ENCODE assay signal across 9 mouse cellular contexts in the genomic region with DNA sequence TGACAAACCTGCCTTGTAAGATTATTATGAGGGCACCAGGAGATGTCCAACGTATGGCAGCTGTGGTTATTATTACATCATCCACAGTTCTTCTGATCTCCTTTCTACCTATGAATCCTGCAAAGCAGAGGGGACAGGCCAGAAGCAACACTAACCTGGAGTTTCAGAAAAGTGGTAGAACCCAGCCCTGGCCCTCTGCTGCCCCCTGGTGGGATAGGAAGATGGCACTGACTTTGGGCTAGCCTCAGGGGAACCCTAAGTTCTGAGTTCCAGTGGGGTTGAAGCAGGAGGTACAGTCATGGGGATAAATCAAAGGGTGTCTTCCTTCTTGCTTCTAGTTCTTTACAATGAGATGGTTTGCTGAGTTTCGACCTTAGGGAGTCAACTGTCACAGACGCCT. TPM values are rescaled to one million over a fixed set of nuclear protein-coding genes. Genes with fewer than 3 reads are reported as not detected.
DNase-seq lines count a peak whose midpoint lies in the region; ATAC-seq and TF ChIP-seq lines count a peak whose summit lies in the region.
"Had no signal": no experiment of that assay in that cellular context is flagged by ENCODE, and none has a peak within 500 bp of the region (broad histone marks: within the 10 kb centered on the region; RNA-seq: fewer than 3 reads in every experiment).

No protein-coding gene starts in this region.

- no peak overlapping the region for H3K4me2 ChIP-seq in kidney, embryonic 16.5 days (replicated peaks; ENCODE audit: low read depth, low read length)

- TF ChIP-seq EP300 in MEL (IDR thresholded peaks at IDR 0.05; ENCODE audit: low read depth in 1 of 2, low read length in 2 of 2): no peak

- H3K9me3 ChIP-seq in kidney, embryonic 16.5 days (ENCODE audit: low read length): no peaks in the 10 kb centered on the region
- no peaks in the 10 kb centered on the region for H3K9me3 ChIP-seq in MEL (replicated peaks; ENCODE audit: insufficient read depth, low read length)
- H3K9me3 ChIP-seq: megakaryocyte, embryonic 14.5 days had no signal

- peak; percentile 97 for TF ChIP-seq RAD21 in MEL (IDR thresholded peaks at IDR 0.05; ENCODE audit: low read depth, low read length)

- peak; percentile 93 to 98 (median 94) for TF ChIP-seq CTCF in MEL (IDR thresholded peaks at IDR 0.05 in 2 of 3, conservative IDR thresholded peaks at IDR 0.05 in 1 of 3; ENCODE audit: control insufficient read depth in 1 of 3, insufficient read depth in 1 of 3, low read depth in 2 of 3, low read length in 3 of 3, poor library complexity in 1 of 3, severe bottlenecking in 1 of 3)

- H3K36me3 ChIP-seq in kidney, embryonic 16.5 days (ENCODE audit: insufficient read depth, low read length): no peaks in the 10 kb centered on the region
- peaks cover 0 to 4% of the 10 kb centered on the region in 2 experiments; a peak in 1 of 4 replicates for H3K36me3 ChIP-seq in MEL (ENCODE audit: control insufficient read depth in 1 of 2, insufficient read depth in 2 of 2, low read length in 2 of 2)

- WGBS in kidney, embryonic 16.5 days: 58% methylated on average over 3 of the region's 3 CpGs

- no peak overlapping the region for H3K4me3 ChIP-seq in kidney, embryonic 16.5 days (ENCODE audit: low read length)
- no peak overlapping the region for H3K4me3 ChIP-seq in MEL (ENCODE audit: control insufficient read depth in 1 of 2, insufficient read depth in 1 of 2, low read depth in 2 of 2, low read length in 2 of 2)
- H3K4me3 ChIP-seq: megakaryocyte, embryonic 14.5 days had no signal

- H3K4me1 ChIP-seq in kidney, embryonic 16.5 days (ENCODE audit: insufficient read depth, low read length): no peaks in the 10 kb centered on the region
- no peaks in the 10 kb centered on the region for H3K4me1 ChIP-seq in MEL (ENCODE audit: control insufficient read depth in 1 of 2, insufficient read depth in 2 of 2, low read length in 2 of 2)
- H3K4me1 ChIP-seq: megakaryocyte, embryonic 14.5 days had no signal

- no peak overlapping the region for H3K9ac ChIP-seq in kidney, embryonic 16.5 days (replicated peaks; ENCODE audit: low read length)
- H3K9ac ChIP-seq in MEL (ENCODE audit: control insufficient read depth, low read depth, low read length, poor library complexity, severe bottlenecking): no peak overlapping the region

- H3K27ac ChIP-seq in kidney, embryonic 16.5 days (ENCODE audit: low read length): no peak overlapping the region
- no peak overlapping the region for H3K27ac ChIP-seq in MEL (ENCODE audit: control insufficient read depth, low read depth, low read length)

- no peak for TF ChIP-seq POLR2A in MEL (IDR thresholded peaks at IDR 0.05; ENCODE audit: control insufficient read depth in 1 of 2, insufficient read depth in 1 of 2, low read depth in 1 of 2, low read length in 2 of 2, poor library complexity in 1 of 2)

- H3K27me3 ChIP-seq in kidney, embryonic 16.5 days (ENCODE audit: insufficient read depth, low read length): peaks cover 8% of the 10 kb centered on the region
- no peaks in the 10 kb centered on the region for H3K27me3 ChIP-seq in MEL (ENCODE audit: control insufficient read depth in 1 of 2, insufficient read depth in 2 of 2, low read length in 2 of 2)
- H3K27me3 ChIP-seq: megakaryocyte, embryonic 14.5 days had no signal

- no peaks in the 10 kb centered on the region for H3K79me2 ChIP-seq in MEL (ENCODE audit: control insufficient read depth, insufficient read depth, low read length, poor library complexity)

- peak; percentile 81 for DNase-seq in kidney, adult 18-20 months
- DNase-seq in MEL (ENCODE audit: low read depth, low spot score): peak; percentile 84
- peak; percentile 78 for DNase-seq in cerebellum, adult 9-10 months
- peak; percentile 60 to 79 for DNase-seq in heart, postnatal 36 days
- DNase-seq in left cerebral cortex, postnatal 4 days: peak; percentile 70
- DNase-seq in natural killer cell, adult 2 months (ENCODE audit: low spot score in 2 of 2): peak; percentile 82 to 89
- DNase-seq in thymus, postnatal 14 days: peak; percentile 90

- ATAC-seq in kidney, embryonic 16.5 days (ENCODE audit: low FRiP score, low TSS enrichment): no peak

- intact Hi-C loops in heart, postnatal 36 days (cut with DNase I): loop anchor here (1.0 to 2.0 kb wide), 2 partner anchors 109 to 556 kb away; a partner anchor contains a TSS
- intact Hi-C loops in left cerebral cortex, postnatal 4 days (cut with DNase I): no loop called here

TF ChIP-seq in MEL, 35 proteins besides CTCF, POLR2A, EP300 and RAD21:
- TF ChIP-seq BHLHE40 (IDR thresholded peaks at IDR 0.05; ENCODE audit: borderline replicate concordance, low read depth, low read length) (no peak; the same call in 1 of the 2 replicates), ZMIZ1 (IDR thresholded peaks at IDR 0.05; ENCODE audit: low read depth, low read length) (no peak), SMC3 (IDR thresholded peaks at IDR 0.05; ENCODE audit: low read depth, low read length) (peak; percentile 98), ZC3H11A (IDR thresholded peaks at IDR 0.05; ENCODE audit: low read depth, low read length) (peak; percentile 98), TBP (IDR thresholded peaks at IDR 0.05; ENCODE audit: low read depth, low read length) (0 out of 2 replicates have a peak, but pooled peaks have one; percentile 34)

RNA-seq across cellular contexts. Expression of a gene that starts 10.6 kb away (rescaled TPM):
- polyA plus RNA-seq in kidney, embryonic 16.5 days (2015; fragmentation: Nextera tagmentation; extraction: Ambion mirVana): 4.7 and 5.6 TPM in 2 replicates
- 3.7 and 5.2 TPM in 2 replicates for total RNA-seq in MEL (2012; rRNA removed)
- polyA plus RNA-seq in MEL (2012; ENCODE audit: insufficient read depth in 1 of 2, insufficient read length in 2 of 2, low read depth in 1 of 2, low replicate concordance in 2 of 2, missing spikeins in 1 of 2): 1 to 10 TPM in 1 of 2 experiments, not detected in 1; 8.6 TPM
- under 1 TPM in 1 of 2 experiments, not detected in 1; 0.08 TPM for total RNA-seq in heart, postnatal 36 days (2021)
- total RNA-seq in left cerebral cortex, postnatal 4 days (2021): 100 to 1,000 TPM; 180 to 186 TPM

RNA-seq across cellular contexts. Expression of a gene that starts 22.4 kb away (rescaled TPM):
- polyA plus RNA-seq in kidney, embryonic 16.5 days (2015; fragmentation: Nextera tagmentation; extraction: Ambion mirVana): 1.1 and 1.3 TPM in 2 replicates
- total RNA-seq in MEL (2012; rRNA removed): not detected in 2 replicates
- polyA plus RNA-seq in MEL (2012; ENCODE audit: insufficient read depth in 1 of 2, insufficient read length in 2 of 2, low read depth in 1 of 2, low replicate concordance in 2 of 2, missing spikeins in 1 of 2): under 1 TPM in 1 of 2 experiments, not detected in 1; 0.13 TPM
- total RNA-seq in heart, postnatal 36 days (2021): not detected
- total RNA-seq in left cerebral cortex, postnatal 4 days (2021): under 1 TPM in 1 of 2 experiments, not detected in 1; 0.32 TPM

RNA-seq across cellular contexts. Expression of a gene that starts 33.6 kb away (rescaled TPM):
- 156 and 161 TPM in 2 replicates for polyA plus RNA-seq in kidney, embryonic 16.5 days (2015; fragmentation: Nextera tagmentation; extraction: Ambion mirVana)
- total RNA-seq in MEL (2012; rRNA removed): 301 and 332 TPM in 2 replicates
- polyA plus RNA-seq in MEL (2012; ENCODE audit: insufficient read depth in 1 of 2, insufficient read length in 2 of 2, low read depth in 1 of 2, low replicate concordance in 2 of 2, missing spikeins in 1 of 2): 100 to 1,000 TPM in 1 of 2 experiments, not detected in 1; 223 TPM
- total RNA-seq in heart, postnatal 36 days (2021): 10 to 100 TPM; 46.5 to 55.3 TPM
- 10 to 100 TPM; 53.8 to 54.4 TPM for total RNA-seq in left cerebral cortex, postnatal 4 days (2021)

RNA-seq across cellular contexts. Expression of a gene that starts 57.1 kb away (rescaled TPM):
- 0.15 and 0.29 TPM in 2 replicates for polyA plus RNA-seq in kidney, embryonic 16.5 days (2015; fragmentation: Nextera tagmentation; extraction: Ambion mirVana)
- total RNA-seq in MEL (2012; rRNA removed): not detected in 2 replicates
- polyA plus RNA-seq in MEL (2012; ENCODE audit: insufficient read depth in 1 of 2, insufficient read length in 2 of 2, low read depth in 1 of 2, low replicate concordance in 2 of 2, missing spikeins in 1 of 2): not detected
- not detected for total RNA-seq in heart, postnatal 36 days (2021)
- 1 to 10 TPM in 1 of 2 experiments, under 1 TPM in 1; 0.30 to 1.0 TPM for total RNA-seq in left cerebral cortex, postnatal 4 days (2021)

Comparison
In these comparisons a context has a peak if more than half of its experiments do, and no peak if none do; other contexts are left out.
1. RNA of a gene that starts 10.6 kb away (total RNA-seq): 180 to 186 TPM in left cerebral cortex, postnatal 4 days; 3.7 to 5.2 TPM in MEL and 0.08 TPM in heart, postnatal 36 days; every median in the first group is over 10 times any median in the second.
2. Peak in every context shown above with its lines, with median percentiles within 50 percentile points of each other: DNase-seq.